In genomic region chr1:58504577-58505254, GRCm38 (mm10) we compare ENCODE assay signal across 8 mouse cellular contexts. TPM values are rescaled to one million over a fixed set of nuclear protein-coding genes. Genes with fewer than 3 reads are reported as not detected.
DNase-seq lines count a peak whose midpoint lies in the region; ATAC-seq and TF ChIP-seq lines count a peak whose summit lies in the region.

Gene Orc2, minus strand, starts transcription at chr1:58505109.

- H3K27me3 ChIP-seq in heart, embryonic 12.5 days (replicated peaks) = no peaks in the 10 kb centered on the region
- H3K27me3 ChIP-seq in kidney, postnatal 0 days (ENCODE audit: insufficient read depth, low read length) = no peaks in the 10 kb centered on the region
- H3K27me3 ChIP-seq in liver, embryonic 11.5 days (replicated peaks; ENCODE audit: control insufficient read depth, insufficient read depth, low read length) = no peaks in the 10 kb centered on the region
- no peaks in the 10 kb centered on the region for H3K27me3 ChIP-seq in stomach, embryonic 14.5 days (ENCODE audit: control insufficient read depth, insufficient read depth, low read length)

- H3K4me2 ChIP-seq in heart, embryonic 12.5 days = peak within 1 kb of the TSS; percentile 90
- H3K4me2 ChIP-seq in kidney, postnatal 0 days (ENCODE audit: low read length) = peak within 1 kb of the TSS; percentile 65
- peak within 1 kb of the TSS; percentile 89 for H3K4me2 ChIP-seq in liver, embryonic 11.5 days
- peak within 1 kb of the TSS; percentile 62 for H3K4me2 ChIP-seq in stomach, embryonic 14.5 days (replicated peaks; ENCODE audit: low read depth, low read length)

- peak; percentile 95 for DNase-seq in CD4-positive helper T cell, adult 2 months (ENCODE audit: low read depth, low spot score)
- DNase-seq in brain, embryonic 18.5 days (ENCODE audit: low read depth, low spot score) = peak; percentile 92
- DNase-seq in kidney, postnatal 0 days (ENCODE audit: low spot score) = peak; percentile 98
- DNase-seq in liver, embryonic 11.5 days (ENCODE audit: low spot score) = peak; percentile 86
- DNase-seq in naive thymus-derived CD4-positive, alpha-beta T cell, adult 2 months (ENCODE audit: low read depth) = peak; percentile 93

- WGBS in heart, embryonic 12.5 days = under 1% methylated on average over 64 of the region's 64 CpGs
- WGBS in kidney, postnatal 0 days = under 1% methylated on average over 64 of the region's 64 CpGs
- WGBS in liver, embryonic 11.5 days = under 1% methylated on average over 64 of the region's 64 CpGs
- WGBS in stomach, embryonic 14.5 days = under 1% methylated on average over 64 of the region's 64 CpGs

- H3K36me3 ChIP-seq in heart, embryonic 12.5 days = peaks cover 33% of the 10 kb centered on the region
- 0 out of 2 replicates have a peak, but pooled peaks cover 3% of the 10 kb centered on the region for H3K36me3 ChIP-seq in kidney, postnatal 0 days (ENCODE audit: insufficient read depth, low read length)
- H3K36me3 ChIP-seq in liver, embryonic 11.5 days (ENCODE audit: control insufficient read depth, insufficient read depth, low read length) = peaks cover 19% of the 10 kb centered on the region
- peaks cover 5% of the 10 kb centered on the region; the same call in 1 of the 2 replicates for H3K36me3 ChIP-seq in stomach, embryonic 14.5 days (ENCODE audit: control insufficient read depth, insufficient read depth, low read length)

- H3K27ac ChIP-seq in heart, embryonic 12.5 days (ENCODE audit: poor library complexity, severe bottlenecking) = peak within 1 kb of the TSS; percentile 87
- H3K27ac ChIP-seq in kidney, postnatal 0 days = peak within 1 kb of the TSS; percentile 85
- peak within 1 kb of the TSS; percentile 88 for H3K27ac ChIP-seq in liver, embryonic 11.5 days (ENCODE audit: low read depth, low read length)
- H3K27ac ChIP-seq in stomach, embryonic 14.5 days (ENCODE audit: low read length) = peak within 1 kb of the TSS; percentile 80

- ATAC-seq in erythroid progenitor cell, adult 5-6 weeks (replicated peaks; ENCODE audit: low FRiP score, poor library complexity, severe bottlenecking) = peak; percentile 95
- peak; percentile 98 for ATAC-seq in heart, embryonic 12.5 days (ENCODE audit: insufficient number of reproducible peaks, low FRiP score)
- peak; percentile 99 for ATAC-seq in kidney, postnatal 0 days (replicated peaks; ENCODE audit: low FRiP score, low read depth)
- ATAC-seq in liver, embryonic 11.5 days (replicated peaks; ENCODE audit: low FRiP score) = peak; percentile 96
- ATAC-seq in stomach, embryonic 14.5 days (ENCODE audit: insufficient number of reproducible peaks, insufficient read depth, low FRiP score, low read depth) = peak; percentile 99

- TF ChIP-seq CTCF in kidney, postnatal 0 days (IDR thresholded peaks at IDR 0.05; ENCODE audit: low read depth) = no peak

- peaks cover 10% of the 10 kb centered on the region for H3K4me1 ChIP-seq in heart, embryonic 12.5 days (replicated peaks)
- peaks cover 6% of the 10 kb centered on the region; the same call in 1 of the 2 replicates for H3K4me1 ChIP-seq in kidney, postnatal 0 days (replicated peaks; ENCODE audit: insufficient read depth, low read length)
- H3K4me1 ChIP-seq in liver, embryonic 11.5 days (replicated peaks; ENCODE audit: control insufficient read depth, insufficient read depth, low read length) = peaks cover 7% of the 10 kb centered on the region
- H3K4me1 ChIP-seq in stomach, embryonic 14.5 days (ENCODE audit: control insufficient read depth, insufficient read depth, low read length) = peaks cover 3% of the 10 kb centered on the region

- H3K4me3 ChIP-seq in heart, embryonic 12.5 days = peak within 1 kb of the TSS; percentile 83
- peak within 1 kb of the TSS; percentile 86 for H3K4me3 ChIP-seq in kidney, postnatal 0 days (replicated peaks; ENCODE audit: low read depth, low read length)
- H3K4me3 ChIP-seq in liver, embryonic 11.5 days (ENCODE audit: low read depth, low read length) = peak within 1 kb of the TSS; percentile 88
- H3K4me3 ChIP-seq in stomach, embryonic 14.5 days (ENCODE audit: low read depth, low read length) = peak within 1 kb of the TSS; percentile 93

- peak within 1 kb of the TSS; percentile 89 for H3K9ac ChIP-seq in heart, embryonic 12.5 days
- H3K9ac ChIP-seq in kidney, postnatal 0 days (ENCODE audit: low read depth, low read length) = peak within 1 kb of the TSS; percentile 94
- peak within 1 kb of the TSS; percentile 91 for H3K9ac ChIP-seq in liver, embryonic 11.5 days (ENCODE audit: low read depth, low read length)
- peak within 1 kb of the TSS; percentile 79 for H3K9ac ChIP-seq in stomach, embryonic 14.5 days (replicated peaks; ENCODE audit: low read depth, low read length)

- peaks cover 27% of the 10 kb centered on the region for H3K9me3 ChIP-seq in heart, embryonic 12.5 days (replicated peaks)
- H3K9me3 ChIP-seq in kidney, postnatal 0 days (replicated peaks; ENCODE audit: low read length) = peaks cover 14% of the 10 kb centered on the region
- peaks cover 25% of the 10 kb centered on the region for H3K9me3 ChIP-seq in liver, embryonic 11.5 days (ENCODE audit: control insufficient read depth, low read length)
- H3K9me3 ChIP-seq in stomach, embryonic 14.5 days (ENCODE audit: control insufficient read depth, low read depth, low read length) = peaks cover 30% of the 10 kb centered on the region

RNA-seq across cellular contexts. Expression of gene Orc2, which starts in this region (rescaled TPM):
- total RNA-seq in erythroid progenitor cell, adult 5-6 weeks (2015; ENCODE audit: low replicate concordance) = 30.6 and 32.3 TPM in 2 replicates
- total RNA-seq in erythroid progenitor cell, adult 5-6 weeks (2017; ENCODE audit: low replicate concordance) = 40.0 and 46.3 TPM in 2 replicates
- 26.6 and 27.0 TPM in 2 replicates for polyA plus RNA-seq in heart, embryonic 12.5 days (2016; fragmentation: Nextera tagmentation; extraction: Ambion mirVana)
- polyA plus RNA-seq in kidney, postnatal 0 days (2015; fragmentation: Nextera tagmentation; extraction: Ambion mirVana) = 23.4 and 23.9 TPM in 2 replicates
- 73.4 and 88.3 TPM in 2 replicates for polyA plus RNA-seq in liver, embryonic 11.5 days (2014; fragmentation: Nextera tagmentation; extraction: Ambion mirVana)
- 26.8 and 29.2 TPM in 2 replicates for polyA plus RNA-seq in stomach, embryonic 14.5 days (2014; fragmentation: Nextera tagmentation; extraction: Ambion mirVana)

Comparison
In these comparisons a context has a peak if more than half of its experiments do, and no peak if none do; other contexts are left out.
1. Peak in every context shown above with its lines: DNase-seq, ATAC-seq, H3K4me3 ChIP-seq and H3K27ac ChIP-seq.